Mouse (Mus musculus): ENCODE measurements around the gene Dock1.

Gene Dock1

GRCm38 (mm10) chr7:134753417-134753816, 83.0 kb downstream of the Dock1 start:
- no peak for DNase-seq

GRCm38 (mm10) chr7:134757605-134758004, 87.2 kb downstream of the Dock1 start:
- no peak for DNase-seq

GRCm38 (mm10) chr7:134761799-134762198, 91.3 kb downstream of the Dock1 start:
- no peak for DNase-seq

- DNase-seq: no peak
Measured at GRCm38 (mm10) chr7:134765130-134765529, 94.7 kb downstream of the Dock1 start.

- DNase-seq: no peak
Measured at GRCm38 (mm10) chr7:134771314-134771713, 100.9 kb downstream of the Dock1 start.

GRCm38 (mm10) chr7:134772363-134772762, 101.9 kb downstream of the Dock1 start:
- DNase-seq: no peak

- DNase-seq: no peak
Measured at GRCm38 (mm10) chr7:134772867-134773590, 102.6 kb downstream of the Dock1 start.

- DNase-seq: peak in 1 of 2 experiments; percentile 33
Measured at GRCm38 (mm10) chr7:134773761-134774415, 103.4 kb downstream of the Dock1 start.

GRCm38 (mm10) chr7:134774468-134775162, 104.2 kb downstream of the Dock1 start:
- DNase-seq: no peak

- DNase-seq: no peak
Measured at GRCm38 (mm10) chr7:134775671-134776070, 105.2 kb downstream of the Dock1 start.

GRCm38 (mm10) chr7:134776306-134776705, 105.9 kb downstream of the Dock1 start:
- no peak for DNase-seq

- DNase-seq: no peak
Measured at GRCm38 (mm10) chr7:134779761-134780160, 109.3 kb downstream of the Dock1 start.

GRCm38 (mm10) chr7:134787110-134787509, 116.7 kb downstream of the Dock1 start:
- no peak for DNase-seq

GRCm38 (mm10) chr7:134794889-134795288, 124.4 kb downstream of the Dock1 start:
- no peak for DNase-seq

GRCm38 (mm10) chr7:134800079-134800478, 129.6 kb downstream of the Dock1 start:
- no peak for DNase-seq

- DNase-seq: no peak
Measured at GRCm38 (mm10) chr7:134804422-134804821, 134.0 kb downstream of the Dock1 start.

- DNase-seq: no peak
Measured at GRCm38 (mm10) chr7:134806799-134807198, 136.3 kb downstream of the Dock1 start.

GRCm38 (mm10) chr7:134808406-134808805, 138.0 kb downstream of the Dock1 start:
- no peak for DNase-seq

GRCm38 (mm10) chr7:134809241-134809975, 139.0 kb downstream of the Dock1 start:
- no peak for DNase-seq

- DNase-seq: no peak
Measured at GRCm38 (mm10) chr7:134818471-134818870, 148.0 kb downstream of the Dock1 start.

GRCm38 (mm10) chr7:134821264-134821663, 150.8 kb downstream of the Dock1 start:
- no peak for DNase-seq

- no peak for DNase-seq
Measured at GRCm38 (mm10) chr7:134822006-134822405, 151.6 kb downstream of the Dock1 start.

- DNase-seq: no peak
Measured at GRCm38 (mm10) chr7:134823891-134824290, 153.4 kb downstream of the Dock1 start.

Measured in lung, adult 18-20 months (tissue).